Mouse (Mus musculus) embryo, embryonic 10 days (tissue): ENCODE measurements around the gene Lrfn1.

ENCODE experiments used
- DNase-seq: peaks from one replicate; pipeline ENCODE4 v3.0.0-alpha.2; 2015; ENCODE audit warnings: low spot score

Gene Lrfn1

DNA sequence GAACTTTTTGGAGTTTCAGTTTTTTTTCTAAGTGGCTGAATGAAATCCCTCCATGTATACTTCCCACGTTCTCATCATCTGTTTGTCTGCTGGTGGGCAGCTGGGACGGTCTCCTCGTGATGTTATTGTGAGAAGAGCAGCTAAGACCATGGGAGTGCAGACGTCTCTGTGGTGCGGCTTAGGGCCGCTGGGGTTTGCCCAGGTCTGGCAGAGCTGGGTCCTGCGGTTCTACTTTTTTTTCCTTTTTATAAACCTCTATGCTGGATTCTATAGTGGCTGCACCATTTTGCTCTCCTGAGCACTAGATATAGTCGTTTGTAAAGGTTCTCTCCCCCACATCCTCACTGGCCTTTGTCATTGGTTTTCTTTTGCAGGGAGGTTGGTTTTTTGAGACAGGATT, 59.7 kb downstream of the Lrfn1 start:
- DNase-seq, result no peak
